Mouse (Mus musculus) spleen, embryonic (tissue): ENCODE measurements at regions not wholly inside any gene's neighbourhood (a gene's known extent, or its start where the extent isn't known, plus 50 kb on each side); places are given as distances from the start of the nearest gene placed in this dataset.

Experiments used
- CTCF ChIA-PET: fragments of 350-600 bp; sonication (Branson Sonifier 250); formaldehyde crosslinking; loops from one replicate; lab custom pipeline; 2022; lab: Charles Lee

DNA sequence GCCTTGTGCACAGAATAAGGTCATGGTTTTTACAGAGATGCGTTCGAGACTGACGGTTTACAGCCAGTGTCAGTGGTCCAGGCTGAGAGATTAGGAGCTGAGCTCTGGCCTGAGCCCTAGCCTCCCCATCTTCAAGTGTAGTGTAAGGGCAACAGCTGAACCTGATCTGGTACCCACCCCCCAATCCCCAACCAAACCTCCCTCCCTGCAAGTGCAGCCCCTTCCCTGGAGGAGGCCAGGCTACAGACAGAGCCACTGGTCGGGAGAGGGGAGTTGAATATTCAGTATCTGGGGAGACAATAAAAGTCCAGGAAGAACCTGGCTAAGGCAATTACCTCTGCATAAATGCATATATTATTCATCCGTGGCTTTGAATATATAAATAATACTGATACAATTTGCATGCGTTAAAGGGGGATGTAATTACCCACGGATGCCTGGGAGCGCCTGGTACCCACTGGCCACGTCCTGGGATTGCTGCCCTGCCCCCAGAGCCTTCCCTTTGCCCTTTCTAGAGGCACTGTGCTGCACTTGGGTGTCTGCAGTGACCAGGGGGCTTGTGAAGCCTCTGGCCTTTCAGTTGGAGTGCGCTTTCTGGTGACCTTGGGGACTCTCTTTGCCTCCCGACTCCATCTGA, 95.5 kb upstream of the Mvb12b start:
- CTCF ChIA-PET: no interaction called here

DNA sequence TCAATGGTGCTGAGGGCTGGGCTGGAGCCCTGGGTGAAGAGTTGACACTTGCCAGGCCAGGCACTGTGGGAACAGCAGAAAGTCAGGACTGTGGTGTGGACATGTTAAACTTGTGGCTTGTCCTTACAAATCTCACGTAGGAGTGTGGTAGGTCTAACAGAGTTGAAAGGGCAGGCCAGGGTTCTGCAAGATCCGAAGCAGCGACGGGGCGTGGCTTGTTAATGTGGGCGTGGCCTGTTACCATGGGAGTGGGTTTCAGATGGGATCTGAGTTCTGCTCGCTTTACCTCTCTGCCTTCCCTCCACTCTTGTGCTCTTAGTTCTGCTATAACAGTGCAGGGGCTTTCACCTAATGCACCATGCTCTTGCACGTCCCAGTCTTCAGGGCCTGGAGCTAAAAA, 94.2 kb upstream of the Mvb12b start:
- CTCF ChIA-PET: no interaction called here

DNA sequence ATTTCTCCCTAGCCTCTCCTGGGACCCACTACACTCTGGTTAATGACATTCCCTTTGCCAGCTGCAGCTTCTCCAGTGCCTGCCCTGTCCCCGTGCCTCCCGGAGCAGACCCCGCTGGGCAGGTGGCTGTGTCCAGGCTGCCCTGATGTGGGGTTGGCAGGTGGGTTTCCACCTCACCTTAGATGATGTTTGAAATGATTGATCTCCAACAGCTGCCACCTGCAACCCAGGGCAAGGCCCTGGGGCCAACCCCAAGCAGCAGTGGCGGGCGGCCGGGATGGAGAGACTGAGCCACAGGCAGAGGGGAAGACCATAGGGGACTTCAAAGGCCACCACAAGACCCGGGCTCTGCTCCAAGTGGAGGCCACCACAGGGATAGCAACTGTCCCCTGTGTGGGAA, 93.6 kb upstream of the Mvb12b start:
- CTCF ChIA-PET: no interaction called here

DNA sequence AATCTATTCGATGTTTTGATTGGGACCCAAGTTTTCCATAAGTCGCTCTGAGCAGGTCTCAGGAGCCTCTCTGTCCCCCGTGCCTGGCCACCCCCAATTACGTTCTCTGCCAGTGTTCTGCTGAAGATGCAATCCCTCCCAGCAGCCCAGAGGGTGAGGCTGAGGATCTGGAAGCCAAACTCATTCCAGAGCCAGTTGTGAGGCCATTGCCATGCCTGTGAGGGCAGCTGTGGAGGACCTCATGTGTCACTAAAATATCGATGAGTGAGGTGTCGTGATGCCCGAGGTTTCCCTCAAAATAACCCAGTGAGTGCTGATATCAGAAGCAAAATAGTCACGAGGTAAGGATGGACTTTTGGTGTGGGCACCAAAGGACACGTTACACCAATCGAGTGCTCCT, 93.1 kb upstream of the Mvb12b start:
- CTCF ChIA-PET: no interaction called here

DNA sequence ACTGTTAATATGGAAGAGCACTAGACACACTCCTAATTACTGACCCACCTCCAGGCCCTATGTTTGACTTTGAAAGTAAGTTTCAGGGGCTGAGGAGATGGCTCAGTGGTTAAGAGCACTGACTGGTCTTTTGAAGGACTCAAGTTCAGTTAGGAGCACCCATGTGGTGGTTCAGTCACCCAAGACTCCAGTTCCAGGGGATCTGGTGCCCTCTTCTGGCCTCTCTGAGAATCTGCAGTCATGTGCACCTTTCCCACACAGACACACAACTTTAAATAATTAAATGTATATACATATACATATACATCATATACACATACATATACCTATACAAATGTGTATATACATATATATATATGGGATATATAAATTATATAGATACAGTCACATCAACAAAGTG, 91.5 kb upstream of the Mvb12b start:
- CTCF ChIA-PET: no interaction called here

DNA sequence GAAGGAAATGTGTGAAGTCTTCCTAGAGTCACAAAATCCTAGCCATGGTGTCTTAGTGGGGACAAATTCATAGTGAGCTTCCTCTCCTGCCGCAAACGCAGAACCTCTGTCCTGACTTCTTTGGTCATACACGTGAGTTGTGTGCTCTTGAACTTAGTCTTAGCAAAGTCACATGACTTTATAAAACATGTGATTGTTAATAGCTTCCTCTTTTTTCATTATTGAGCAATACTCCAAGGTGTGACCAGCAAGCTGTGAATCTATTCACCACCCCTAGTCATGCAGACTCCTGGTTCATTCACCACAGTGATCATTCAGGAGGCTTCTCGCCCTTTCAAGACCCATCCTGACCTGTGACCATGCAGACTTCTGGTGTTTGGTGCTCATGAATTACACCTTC, 90.8 kb upstream of the Mvb12b start:
- CTCF ChIA-PET: no interaction called here

DNA sequence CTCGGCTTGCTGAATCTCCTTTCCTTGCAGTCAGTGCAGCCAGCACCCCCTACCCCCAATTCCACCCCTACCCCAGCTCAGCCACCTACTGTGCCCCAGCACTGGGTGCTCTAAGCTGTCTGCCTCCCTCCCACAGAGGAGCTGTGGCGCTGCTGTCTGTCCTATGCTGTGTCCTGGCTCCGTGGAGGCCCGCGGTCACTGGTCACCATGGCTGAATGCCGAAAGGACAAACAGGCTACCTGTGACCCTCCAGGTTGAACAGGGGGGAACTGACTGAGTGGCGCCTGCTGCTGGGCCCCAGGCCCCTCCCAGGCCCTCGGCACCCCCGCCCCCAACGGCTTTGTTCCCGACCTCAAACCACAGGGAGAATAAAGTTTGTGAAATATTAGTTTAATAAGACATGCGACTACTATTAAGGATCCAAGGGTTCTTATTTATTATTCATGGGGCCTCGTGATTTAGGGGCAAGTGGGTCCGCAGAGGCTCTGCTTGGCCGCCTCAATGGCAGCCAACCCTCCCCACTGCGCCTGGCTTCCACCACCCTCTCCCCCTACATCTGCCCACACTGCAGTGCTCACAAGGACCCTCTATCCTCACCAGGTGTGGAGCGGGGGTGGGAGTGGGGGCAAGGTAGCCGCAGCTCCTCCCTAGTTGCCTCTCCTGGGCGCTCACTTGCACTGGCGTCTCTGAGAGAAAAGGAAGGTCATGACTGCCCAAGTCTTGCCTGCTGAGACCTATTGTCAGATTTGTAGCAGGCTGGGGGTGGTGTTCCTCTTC, 90.0 kb upstream of the Mvb12b start:
- CTCF ChIA-PET: no interaction called here

DNA sequence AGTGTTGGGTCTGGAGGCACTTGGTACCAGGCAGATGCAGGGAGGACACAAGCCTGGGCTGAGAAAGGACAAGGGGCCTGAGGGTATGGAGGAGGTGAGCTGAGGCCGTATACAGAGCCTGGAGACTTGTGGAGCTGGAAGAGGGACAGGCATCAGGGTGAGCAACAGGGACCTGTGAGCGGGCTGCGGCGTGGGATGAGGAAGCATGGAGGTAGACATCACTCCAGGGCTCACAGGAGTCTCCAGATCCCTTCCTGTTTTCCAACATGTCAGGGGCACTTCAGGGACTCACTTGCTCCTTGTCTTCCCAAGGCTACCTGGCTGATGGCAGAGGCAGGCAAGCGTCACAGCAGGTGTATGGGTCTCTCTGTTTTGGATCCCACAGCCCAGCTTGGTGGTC, 89.4 kb upstream of the Mvb12b start:
- CTCF ChIA-PET: no interaction called here

DNA sequence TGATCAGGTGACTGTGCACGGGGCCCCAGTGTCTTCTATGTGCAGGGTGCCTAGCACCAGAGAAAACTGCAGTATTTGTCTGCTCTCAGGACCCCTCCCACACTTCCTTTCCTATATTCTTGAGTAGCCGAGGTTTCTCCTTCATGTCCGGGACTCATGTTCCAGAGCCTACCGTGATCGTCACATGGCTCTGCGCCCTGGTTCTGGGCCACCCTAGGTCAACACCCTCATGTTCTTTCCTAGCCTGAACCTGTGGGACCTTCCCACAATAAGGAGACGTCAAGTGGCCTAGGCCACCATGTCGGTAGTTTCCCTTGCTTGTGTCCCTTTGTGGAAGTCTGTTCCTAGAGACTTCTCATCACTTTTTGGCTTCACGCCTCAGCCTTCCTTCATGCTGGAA, 88.4 kb upstream of the Mvb12b start:
- CTCF ChIA-PET: no interaction called here

DNA sequence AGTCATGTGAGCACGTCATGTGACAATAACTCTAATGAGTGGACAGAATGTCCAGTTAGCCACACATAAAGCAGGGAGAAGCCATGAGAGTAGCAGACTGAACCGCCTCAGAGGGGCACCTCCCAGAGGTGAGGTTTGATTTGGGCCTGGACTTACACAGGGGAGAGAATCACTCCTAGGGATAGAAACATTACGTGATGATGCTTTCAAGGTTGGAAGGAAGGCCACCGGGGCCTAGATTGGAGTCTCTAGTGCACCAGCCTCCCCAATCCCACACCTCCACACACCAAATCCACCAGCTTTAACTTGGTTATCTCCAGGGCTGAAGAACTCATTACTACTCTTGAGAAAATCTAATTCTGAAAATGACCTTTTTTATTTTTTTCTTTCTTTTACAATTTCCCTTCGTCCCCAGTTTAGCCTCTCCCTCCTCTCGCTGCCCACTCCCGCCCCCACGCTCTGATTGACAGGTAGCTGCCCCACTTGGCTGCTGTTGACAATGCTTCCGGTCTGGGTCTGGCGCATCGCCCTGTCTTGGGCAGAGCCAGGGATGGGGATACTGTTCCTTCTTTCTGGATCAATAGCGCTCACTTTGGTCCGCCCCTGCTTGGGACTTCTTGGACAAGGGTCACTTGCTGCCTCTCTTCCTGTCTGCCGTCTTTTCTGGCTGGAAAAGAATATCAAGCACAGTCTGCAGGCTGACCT, 87.8 kb upstream of the Mvb12b start:
- CTCF ChIA-PET: no interaction called here

DNA sequence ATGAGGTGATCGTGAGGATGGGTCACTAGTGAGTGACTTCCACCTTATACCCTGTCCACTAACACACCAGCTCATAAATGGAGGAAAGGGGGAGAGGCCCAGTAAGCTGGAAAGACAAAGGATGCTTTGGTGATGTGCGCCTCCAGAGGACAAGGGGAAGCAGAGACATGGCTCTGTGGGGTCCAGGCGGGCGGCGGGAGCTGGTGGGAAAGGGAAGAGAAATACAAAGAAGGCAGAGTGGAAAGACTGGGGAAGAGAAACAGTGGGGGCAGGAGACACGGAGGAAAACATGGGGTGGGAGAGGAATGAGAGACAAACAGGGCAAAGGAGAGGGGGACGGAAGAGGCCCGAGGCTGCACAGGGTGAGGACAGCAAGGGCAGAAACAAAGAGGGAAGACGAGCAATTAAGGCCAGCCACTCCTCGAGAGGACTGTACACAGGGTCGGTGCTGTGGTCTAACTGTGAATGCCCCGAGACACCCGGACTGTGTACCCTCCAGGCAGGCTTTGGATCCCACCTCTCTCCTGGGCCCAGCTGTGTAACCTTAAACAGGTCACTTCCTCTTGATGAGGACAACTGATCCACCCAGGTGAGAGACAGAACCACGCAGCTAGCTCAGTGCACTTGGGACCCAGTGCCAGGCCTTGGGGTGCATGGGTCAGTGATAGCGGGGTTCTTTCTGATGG, 87.1 kb upstream of the Mvb12b start:
- CTCF ChIA-PET: no interaction called here

DNA sequence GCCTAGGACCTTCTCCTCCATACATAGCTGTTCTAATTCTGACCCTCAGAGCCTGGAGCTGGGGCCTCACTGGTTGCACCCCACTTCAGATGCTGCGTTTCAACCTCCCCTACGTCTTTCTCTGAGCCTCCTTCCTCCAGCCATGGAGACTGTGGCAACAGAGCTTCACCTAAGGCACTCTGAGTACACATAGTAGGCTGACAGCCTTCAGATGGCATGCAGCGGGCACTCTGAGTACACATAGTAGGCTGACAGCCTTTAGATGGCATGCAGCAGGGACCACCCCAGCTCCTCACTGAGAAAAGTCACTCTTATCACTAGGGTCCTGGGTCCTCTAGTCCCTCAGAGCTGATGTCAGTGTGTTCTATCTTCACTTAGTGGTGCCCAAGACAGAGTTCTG, 86.3 kb upstream of the Mvb12b start:
- CTCF ChIA-PET: interaction anchor here (0.5 kb wide), 2 partner anchors 364 to 671 kb away, joined by 3 to 7 read pairs; no protein-coding TSS in a partner anchor

DNA sequence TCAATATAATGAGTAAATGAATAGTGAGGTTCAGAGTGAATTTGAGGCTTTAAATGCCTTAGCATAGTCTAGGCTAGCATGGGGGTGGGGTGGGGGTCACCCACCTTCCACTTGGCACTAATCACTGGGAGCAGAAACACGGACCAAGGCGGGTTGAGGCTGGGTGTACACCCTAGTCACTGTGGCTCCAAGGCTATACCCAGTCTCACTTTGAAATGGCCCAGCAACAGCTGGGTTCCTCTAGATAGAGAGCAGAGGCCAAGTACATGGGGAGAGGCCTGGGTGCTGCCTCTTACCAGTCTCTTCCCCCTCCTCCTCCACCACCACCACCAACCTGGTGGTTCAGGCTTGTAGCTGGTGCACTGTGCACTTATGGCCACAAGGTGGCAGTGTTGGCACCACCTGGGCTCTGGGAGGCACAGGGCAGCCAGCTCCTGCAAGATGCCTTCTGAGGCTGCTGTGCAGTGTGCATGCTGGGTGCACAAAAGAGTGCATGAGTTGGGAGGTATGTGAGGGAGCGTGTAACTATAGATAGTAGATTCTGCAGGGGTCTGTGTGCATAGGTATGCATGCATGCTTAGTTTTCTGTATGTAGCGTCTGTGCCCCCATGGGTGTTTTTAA, 85.6 kb upstream of the Mvb12b start:
- CTCF ChIA-PET: interaction anchor here (0.5 kb wide), 2 partner anchors 364 to 672 kb away, joined by 3 to 7 read pairs; no protein-coding TSS in a partner anchor

DNA sequence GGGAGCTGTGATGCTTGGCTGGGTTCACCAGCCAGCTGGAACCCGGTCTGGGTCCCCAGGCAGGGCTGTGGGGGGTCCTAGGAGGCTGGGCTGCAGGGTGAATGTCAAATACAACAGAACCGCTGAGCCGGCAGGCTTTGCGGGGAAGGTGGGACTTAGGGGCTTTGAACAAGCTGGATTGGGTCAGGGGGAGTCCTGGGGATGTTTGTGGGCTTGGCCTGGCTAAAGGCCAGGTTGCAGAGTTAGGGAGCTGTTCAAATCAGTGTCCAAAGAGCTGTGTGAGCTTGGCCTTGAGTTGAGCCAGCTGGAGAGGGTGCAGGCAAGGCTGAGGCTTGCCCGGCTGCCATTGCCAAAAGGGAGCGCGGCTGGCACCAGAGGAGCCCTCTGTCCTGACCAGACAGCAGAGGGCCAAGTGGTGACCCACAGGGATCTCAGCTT, 79.3 kb upstream of the Mvb12b start:
- CTCF ChIA-PET: interaction anchor here (0.6 kb wide), 1 partner anchor 39 kb away, joined by 4 read pairs; no protein-coding TSS in a partner anchor

DNA sequence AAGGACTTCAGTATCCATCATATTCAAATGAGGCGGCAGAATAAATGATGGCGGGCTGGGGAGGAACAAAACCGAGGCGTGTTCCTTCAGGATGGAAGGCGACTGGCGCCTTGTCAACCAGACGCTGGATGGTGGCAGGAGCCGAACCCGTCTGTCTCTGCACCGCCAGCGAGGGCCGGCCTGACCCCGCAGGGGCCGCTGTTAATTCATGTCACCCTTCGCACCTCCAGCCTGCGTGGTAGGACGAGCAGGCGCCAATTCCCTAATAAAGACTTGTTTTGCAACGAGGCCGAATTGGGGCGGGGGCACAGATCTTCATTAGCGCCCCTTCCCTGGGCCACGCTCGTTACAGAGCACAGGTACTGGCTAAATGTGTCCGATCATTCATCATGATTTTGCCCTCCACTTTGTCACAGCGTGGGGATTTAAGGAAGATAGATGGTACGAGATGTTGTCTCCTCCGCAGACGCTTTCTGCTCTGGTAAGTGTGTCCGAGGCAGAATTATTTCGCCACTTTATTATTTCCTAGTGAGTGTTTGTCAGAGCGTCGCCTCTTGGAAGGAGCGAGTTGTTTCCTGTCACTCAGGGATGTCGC, 78.7 kb upstream of the Mvb12b start:
- CTCF ChIA-PET: interaction anchor here (0.6 kb wide), 1 partner anchor 39 kb away, joined by 4 read pairs; no protein-coding TSS in a partner anchor

DNA sequence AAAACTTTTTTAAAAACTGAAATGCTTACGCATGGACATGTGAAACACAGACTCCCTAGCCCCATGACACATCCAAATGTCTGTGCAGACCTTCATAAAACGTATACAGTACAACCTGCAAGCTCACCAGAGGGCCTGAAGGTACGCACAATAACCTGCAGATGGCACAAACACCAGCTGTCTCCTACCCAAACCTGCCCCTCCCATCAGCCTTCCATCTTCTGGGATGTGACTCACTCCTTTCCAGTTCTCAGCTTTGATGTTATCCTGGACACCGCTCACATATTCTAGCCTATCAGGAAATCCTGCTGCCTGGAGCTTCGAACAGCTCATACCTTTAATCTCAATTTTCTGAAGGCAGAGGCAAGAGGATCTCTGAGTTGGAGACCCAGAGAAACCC, 76.3 kb upstream of the Mvb12b start:
- CTCF ChIA-PET: no interaction called here

DNA sequence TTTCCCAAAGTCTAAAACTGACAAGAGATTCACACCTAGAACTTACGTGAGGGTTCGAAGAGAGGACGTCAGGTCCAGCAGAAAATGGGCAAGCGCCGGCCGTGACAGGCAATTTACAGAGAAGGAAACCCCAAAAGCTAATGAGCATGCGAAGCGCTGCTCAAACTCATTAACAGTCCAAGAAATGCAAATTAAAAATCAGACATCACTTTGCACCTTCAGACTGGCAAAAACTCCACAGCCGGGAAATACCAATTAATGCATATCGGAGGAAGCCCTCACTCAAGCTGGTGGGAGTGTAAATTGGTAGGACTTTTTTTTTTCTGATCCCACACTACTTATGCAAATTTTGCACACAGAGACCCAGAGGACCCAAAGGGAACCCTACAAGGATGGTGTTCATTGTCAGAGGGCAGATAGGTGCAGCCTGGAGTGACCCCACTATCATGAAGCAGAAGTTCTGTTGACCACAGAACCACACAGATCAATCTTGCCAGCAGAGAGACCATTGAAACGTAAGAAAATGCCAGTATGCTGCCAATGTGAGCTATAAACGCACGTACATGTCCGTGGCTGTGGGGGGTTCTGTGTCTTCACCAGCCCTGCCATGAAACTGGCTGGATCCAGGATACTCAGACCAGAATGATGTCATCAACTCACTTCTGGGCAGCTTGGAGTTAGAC, 74.8 kb upstream of the Mvb12b start:
- CTCF ChIA-PET: no interaction called here

DNA sequence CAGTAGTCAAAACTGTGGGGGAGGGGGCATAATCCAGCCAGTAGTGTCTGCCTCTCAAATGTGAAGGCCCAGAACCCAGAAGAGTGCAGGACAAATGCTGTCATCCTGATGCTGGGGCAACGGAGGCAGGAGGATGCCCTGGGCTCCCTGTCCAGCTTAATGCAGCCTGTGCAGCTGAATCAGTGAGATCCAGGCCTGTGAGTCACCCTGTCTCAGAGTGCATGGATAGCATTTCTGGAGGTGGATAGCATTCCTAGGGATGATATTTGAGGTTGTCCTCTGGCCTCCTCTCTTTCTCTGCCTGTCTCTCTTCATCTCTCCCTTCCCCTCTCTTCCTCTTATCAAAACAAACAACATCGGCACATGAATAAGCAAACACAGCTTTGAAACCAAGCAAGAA, 73.8 kb upstream of the Mvb12b start:
- CTCF ChIA-PET: no interaction called here

DNA sequence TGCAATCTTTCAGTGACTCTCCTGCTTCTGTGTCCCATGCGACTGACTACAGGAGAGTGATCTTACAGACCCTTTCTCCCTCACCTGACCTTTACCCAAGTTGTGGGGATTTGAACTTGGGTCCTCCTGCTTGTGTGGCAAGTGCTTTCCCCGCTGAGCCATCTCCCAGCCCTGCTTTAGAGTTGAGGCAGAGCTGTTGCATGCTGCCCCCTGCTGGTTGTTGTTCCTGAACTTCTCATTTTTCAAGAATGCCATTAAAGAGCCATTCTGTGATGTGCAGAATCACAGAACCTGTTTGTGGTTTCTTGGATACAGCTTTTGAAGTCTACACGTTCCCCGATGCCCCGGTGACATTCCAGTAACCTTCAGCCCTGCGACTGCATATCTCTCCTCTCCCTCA, 70.0 kb upstream of the Mvb12b start:
- CTCF ChIA-PET: no interaction called here

DNA sequence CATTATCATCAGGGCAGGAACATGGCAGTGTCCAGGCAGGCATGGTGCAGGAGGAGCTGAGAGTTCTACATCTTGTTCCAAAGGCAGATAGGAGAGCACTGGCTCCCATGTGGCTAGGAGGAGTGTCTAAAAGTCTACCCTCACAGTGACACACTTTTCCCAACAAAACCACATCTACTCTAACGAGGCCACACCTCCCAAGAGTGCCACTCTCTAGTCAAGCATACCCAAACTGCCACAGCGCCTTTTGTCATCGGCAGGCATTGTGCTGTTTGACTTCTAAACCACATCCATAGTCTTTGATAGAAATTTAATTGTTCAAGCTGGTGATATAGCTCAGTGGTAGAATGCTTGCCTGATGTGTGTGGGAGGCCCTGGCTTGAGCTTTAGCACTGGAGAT, 56.6 kb upstream of the Mvb12b start:
- CTCF ChIA-PET: no interaction called here

DNA sequence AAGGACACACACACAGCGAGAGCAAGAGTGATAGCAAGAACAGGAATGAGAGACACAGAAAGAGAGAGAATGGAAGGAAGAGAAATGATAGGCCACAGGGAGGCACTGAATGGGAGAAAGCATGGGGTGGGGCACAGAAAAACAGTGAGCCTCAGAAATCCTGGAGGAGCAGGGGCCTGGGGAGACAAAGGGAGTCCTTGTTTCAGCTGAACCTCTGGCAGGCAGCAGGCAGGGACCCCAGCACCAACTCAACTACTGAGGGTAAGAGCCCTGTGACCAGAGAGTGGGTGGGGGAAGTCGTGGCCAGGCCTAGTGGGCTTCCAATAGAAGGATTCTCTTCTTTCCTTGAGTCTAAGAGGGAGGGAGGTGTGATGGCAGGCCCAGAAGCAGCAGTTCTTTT, 54.3 kb upstream of the Mvb12b start:
- CTCF ChIA-PET: no interaction called here
